Mouse (Mus musculus) kidney, adult 2 months (tissue): Measurements from ENCODE around the gene Mfsd6.

Experiments
- CTCF ChIP-seq: fragments of 200-500 bp; conservative IDR thresholded peaks from 2 replicates; pipeline ENCODE4 v1.5.1; 2011; ENCODE audit warnings: low read depth, mild to moderate bottlenecking, control low read depth, low read length, moderate library complexity, mixed read lengths; ENCODE audit not compliant: insufficient read depth, insufficient read length
- POLR2A ChIP-seq: fragments of 200-500 bp; IDR thresholded peaks from one replicate; pipeline ENCODE4 v1.6.1; 2011; ENCODE audit warnings: low read depth, low read length, control low read depth

DNA sequence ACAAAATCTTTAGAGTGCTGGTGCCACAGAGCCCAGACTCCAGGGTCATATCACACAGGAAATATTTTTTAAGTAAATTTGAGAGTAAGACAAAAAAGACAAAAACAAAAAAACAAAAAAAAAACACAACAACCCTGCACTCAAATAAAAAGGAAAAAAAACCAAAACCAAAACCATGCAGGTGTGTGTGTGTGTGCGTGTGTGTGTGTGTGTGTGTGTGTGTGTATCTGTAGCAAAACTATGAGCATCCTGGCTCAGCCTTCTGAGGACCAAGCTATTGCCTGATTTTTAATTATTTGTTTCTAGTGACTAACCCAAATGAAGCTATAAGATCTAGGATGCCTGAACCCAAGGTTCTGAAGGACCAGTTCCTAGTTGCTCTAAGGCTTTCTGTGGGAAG, 24.4 kb upstream of the Mfsd6 start:
- TF ChIP-seq CTCF: no peak
- TF ChIP-seq POLR2A: no peak
